Mouse (Mus musculus): ENCODE measurements around the gene Gipc2. TPM values are rescaled to one million over a fixed set of nuclear protein-coding genes. Genes with fewer than 3 reads are reported as not detected.

The Gipc2 gene
- polyA plus RNA-seq, 1 experiment from 2014 or later = 2.3 TPM

GRCm38 (mm10) chr3:152046895-152047294 lies 119.1 kb downstream of the Gipc2 start:
- H3K4me3 ChIP-seq = no peak overlapping the region
- H3K4me2 ChIP-seq (replicated peaks) = no peak overlapping the region
- no peak for ATAC-seq (ENCODE audit: low FRiP score, low read depth)
- H3K36me3 ChIP-seq = no peaks in the 10 kb centered on the region
- H3K27ac ChIP-seq = no peak overlapping the region
- no peaks in the 10 kb centered on the region for H3K4me1 ChIP-seq
- H3K9ac ChIP-seq = no peak overlapping the region
- no peaks in the 10 kb centered on the region for H3K27me3 ChIP-seq (replicated peaks)
- no peaks in the 10 kb centered on the region for H3K9me3 ChIP-seq
- WGBS = 82% methylated on average over 3 of the region's 3 CpGs

Other genes starting within 250 kb of the Gipc2 start
- gene Dnajb4, start 44.1 kb upstream of the Gipc2 start, polyA plus RNA-seq (2016; fragmentation: Nextera tagmentation; extraction: Ambion mirVana) = 30.3 and 31.5 TPM in 2 replicates
- 337 and 352 TPM in 2 replicates for gene Fubp1, start 44.2 kb upstream of the Gipc2 start, polyA plus RNA-seq (2016; fragmentation: Nextera tagmentation; extraction: Ambion mirVana)
- 5.1 and 9.0 TPM in 2 replicates for gene Nexn, start 100.1 kb upstream of the Gipc2 start, polyA plus RNA-seq (2016; fragmentation: Nextera tagmentation; extraction: Ambion mirVana)
- 21.7 and 22.0 TPM in 2 replicates for gene Miga1, start 174.2 kb upstream of the Gipc2 start, polyA plus RNA-seq (2016; fragmentation: Nextera tagmentation; extraction: Ambion mirVana)
- gene Usp33, start 180.2 kb upstream of the Gipc2 start, polyA plus RNA-seq (2016; fragmentation: Nextera tagmentation; extraction: Ambion mirVana) = 80.0 and 86.7 TPM in 2 replicates
- 43.1 and 46.0 TPM in 2 replicates for gene Zzz3, start 229.2 kb upstream of the Gipc2 start, polyA plus RNA-seq (2016; fragmentation: Nextera tagmentation; extraction: Ambion mirVana)

Measured in neural tube, embryonic 12.5 days (tissue).